Mouse (Mus musculus) urinary bladder, adult 18-20 months (tissue): ENCODE measurements around the gene Saxo1.
A peak's percentile ranks its signal among the peaks of the same experiment; 100 is the strongest.

Experiments used
- DNase-seq, 2 experiments: peaks; one replicate each; pipeline ENCODE4 v3.0.0; 2022; ENCODE audit warnings: low spot score in 2 of 2, mixed read lengths in 2 of 2

Saxo1 gene

GRCm38 (mm10) chr4:86558228-86558627 lies at the start of gene Saxo1:
Saxo1 (minus strand) TSS chr4:86558328.
- no peak for DNase-seq

- DNase-seq: no peak
Observed at GRCm38 (mm10) chr4:86591304-86591703, 33.2 kb upstream of the Saxo1 start.

GRCm38 (mm10) chr4:86588236-86588635 lies 30.1 kb upstream of the Saxo1 start:
- DNase-seq: no peak

- no peak for DNase-seq
Observed at GRCm38 (mm10) chr4:86580591-86580990, 22.5 kb upstream of the Saxo1 start.

GRCm38 (mm10) chr4:86580056-86580455 lies 21.9 kb upstream of the Saxo1 start:
- no peak for DNase-seq

GRCm38 (mm10) chr4:86576630-86577225 lies 18.6 kb upstream of the Saxo1 start:
- DNase-seq: no peak

GRCm38 (mm10) chr4:86576120-86576541 lies 18.0 kb upstream of the Saxo1 start:
- peak; percentile 7 to 12 for DNase-seq

- DNase-seq: peak; percentile 94 to 96
Observed at GRCm38 (mm10) chr4:86575283-86575983, 17.3 kb upstream of the Saxo1 start, which contains the start of gene Rraga. Rraga (plus strand) TSS chr4:86575668.

GRCm38 (mm10) chr4:86574939-86575282 lies 16.8 kb upstream of the Saxo1 start:
- DNase-seq: no peak

GRCm38 (mm10) chr4:86561061-86561460 lies 2.9 kb upstream of the Saxo1 start:
- no peak for DNase-seq

GRCm38 (mm10) chr4:86559006-86559405 lies 878 bp upstream of the Saxo1 start:
- no peak for DNase-seq

- DNase-seq: no peak
Observed at GRCm38 (mm10) chr4:86557371-86557770, 757 bp downstream of the Saxo1 start.

GRCm38 (mm10) chr4:86555035-86555707 lies 3.0 kb downstream of the Saxo1 start:
- DNase-seq: no peak

- no peak for DNase-seq
Observed at GRCm38 (mm10) chr4:86548332-86548731, 9.8 kb downstream of the Saxo1 start.

GRCm38 (mm10) chr4:86545615-86546014 lies 12.5 kb downstream of the Saxo1 start:
- no peak for DNase-seq

- no peak for DNase-seq
Observed at GRCm38 (mm10) chr4:86543999-86544398, 14.1 kb downstream of the Saxo1 start.

GRCm38 (mm10) chr4:86541573-86541972 lies 16.6 kb downstream of the Saxo1 start:
- no peak for DNase-seq

GRCm38 (mm10) chr4:86538936-86539335 lies 19.2 kb downstream of the Saxo1 start:
- no peak for DNase-seq

- DNase-seq: no peak
Observed at GRCm38 (mm10) chr4:86537972-86538371, 20.2 kb downstream of the Saxo1 start.

GRCm38 (mm10) chr4:86534091-86534481 lies 24.0 kb downstream of the Saxo1 start:
- DNase-seq: no peak

- no peak for DNase-seq
Observed at GRCm38 (mm10) chr4:86533406-86534090, 24.6 kb downstream of the Saxo1 start.

GRCm38 (mm10) chr4:86529161-86529560 lies 29.0 kb downstream of the Saxo1 start:
- no peak for DNase-seq
